Mouse (Mus musculus): Measurements from ENCODE around the gene Vmn1r239-ps.
"Not testable (repeated sequence)": the region's sequence is repeated elsewhere in the genome, so short reads cannot be mapped to it uniquely, and the experiment has no call there.

GRCm38 (mm10) chrX:147453610-147454009 lies at the start of gene Vmn1r239-ps:
- not testable (repeated sequence) for TF ChIP-seq CTCF, EP300 (IDR thresholded peaks at IDR 0.05; ENCODE audit: low read depth)

Data from liver, postnatal 0 days (tissue).